Mouse (Mus musculus) liver, embryonic 13.5 days (tissue): ENCODE data around the gene Rint1. TPM values are rescaled to one million over a fixed set of nuclear protein-coding genes. Genes with fewer than 3 reads are reported as not detected.

Experiments used
- polyA plus RNA-seq: library from polyadenylated mRNA; unstranded; fragments of >200 nt; fragmentation: Nextera tagmentation; extraction: Ambion mirVana; gene quantifications from 2 replicates; pipeline ENCODE4 v1.2.1, GENCODE M21; 2015

Rint1 gene
- polyA plus RNA-seq, 1 experiment from 2014 or later: 21.9 TPM

Other genes with a start within 250 kb of the Rint1 start
- gene Srpk2, start 103.1 kb upstream of the Rint1 start, polyA plus RNA-seq: 7.8 and 7.9 TPM in 2 replicates
- gene Pus7, start 4.0 kb upstream of the Rint1 start, polyA plus RNA-seq: 21.7 and 26.8 TPM in 2 replicates
- gene Tomm7, start 56.5 kb downstream of the Rint1 start, polyA plus RNA-seq: 93.8 and 94.0 TPM in 2 replicates
- 62.7 and 70.9 TPM in 2 replicates for gene Fam126a, start 243.0 kb downstream of the Rint1 start, polyA plus RNA-seq